Mouse (Mus musculus): Measurements from ENCODE around the gene Nisch. TPM values are rescaled to one million over a fixed set of nuclear protein-coding genes. Genes with fewer than 3 reads are reported as not detected.

Nisch gene
- polyA plus RNA-seq, 1 experiment, result 157 TPM

DNA sequence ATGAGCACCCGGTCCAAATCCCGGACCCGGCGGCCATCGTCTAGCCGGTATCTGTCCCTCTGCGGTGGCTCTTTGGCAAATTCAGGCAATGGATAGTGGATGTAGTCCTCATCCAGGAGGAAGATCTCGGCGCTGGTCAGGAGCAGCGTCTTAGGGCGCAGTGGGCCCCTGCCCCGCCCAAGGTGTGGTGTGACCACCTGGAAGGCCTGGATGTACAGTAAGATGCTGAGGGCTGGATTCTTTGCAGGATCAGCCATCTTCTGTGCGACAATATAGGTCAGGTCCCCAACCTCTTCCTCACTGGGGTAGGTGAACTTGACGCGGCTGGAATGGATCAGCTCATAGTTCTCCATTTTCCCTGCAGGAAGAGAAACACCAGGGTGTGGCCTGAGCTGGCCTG lies 44.9 kb downstream of the Nisch start:
- no peak overlapping the region for H3K4me3 ChIP-seq (ENCODE audit: low read depth, low read length)
- no peaks in the 10 kb centered on the region for H3K4me1 ChIP-seq (ENCODE audit: control insufficient read depth, insufficient read depth, insufficient read length, low read length)
- peaks cover 64% of the 10 kb centered on the region for H3K36me3 ChIP-seq (ENCODE audit: control insufficient read depth, insufficient read depth, low read length)
- H3K27ac ChIP-seq (ENCODE audit: insufficient read depth, low read depth, low read length), result no peak overlapping the region
- 97% methylated on average over 15 of the region's 15 CpGs for WGBS
- no peak for TF ChIP-seq POLR2A (IDR thresholded peaks at IDR 0.05; ENCODE audit: low read depth, low read length)
- TF ChIP-seq CTCF (IDR thresholded peaks at IDR 0.05; ENCODE audit: extremely low read depth, insufficient read length, insufficient replicate concordance, low read depth, low read length), result no peak
- H3K27me3 ChIP-seq (ENCODE audit: control insufficient read depth, insufficient read depth, low read length), result no peaks in the 10 kb centered on the region

- TF ChIP-seq CTCF (IDR thresholded peaks at IDR 0.05; ENCODE audit: extremely low read depth, insufficient read length, insufficient replicate concordance, low read depth, low read length) (no peak), POLR2A (IDR thresholded peaks at IDR 0.05; ENCODE audit: low read depth, low read length) (no peak)
- Histone ChIP-seq H3K4me3 (ENCODE audit: low read depth, low read length) (no peak overlapping the region), H3K36me3 (ENCODE audit: control insufficient read depth, insufficient read depth, low read length) (peaks cover 60% of the 10 kb centered on the region), H3K27me3 (ENCODE audit: control insufficient read depth, insufficient read depth, low read length) (no peaks in the 10 kb centered on the region), H3K27ac (ENCODE audit: insufficient read depth, low read depth, low read length) (no peak overlapping the region), H3K4me1 (ENCODE audit: control insufficient read depth, insufficient read depth, insufficient read length, low read length) (no peaks in the 10 kb centered on the region)
- 84% methylated on average over 11 of the region's 11 CpGs for WGBS
Measured at GRCm38 (mm10) chr14:31171386-31171785, 45.4 kb downstream of the Nisch start.

DNA sequence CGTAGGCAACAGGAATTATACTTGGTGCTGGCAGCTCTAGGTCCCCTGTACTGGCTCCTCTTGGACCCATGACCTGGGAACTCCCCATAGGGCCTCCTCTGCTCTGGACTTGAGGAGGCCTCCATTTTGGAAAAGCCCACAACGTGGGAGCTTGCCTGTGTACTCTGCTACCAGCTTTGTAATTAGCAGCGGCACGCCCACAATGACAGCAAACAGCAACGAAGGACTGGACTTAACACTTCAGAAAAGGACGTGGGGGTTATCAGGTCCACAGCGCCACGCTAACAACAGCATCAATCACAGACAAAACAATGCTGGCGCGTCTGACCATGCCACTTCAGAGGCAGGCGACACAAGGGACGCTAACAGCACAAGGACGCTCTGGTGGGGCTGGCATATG lies 45.8 kb downstream of the Nisch start:
- 84% methylated on average over 13 of the region's 13 CpGs for WGBS

DNA sequence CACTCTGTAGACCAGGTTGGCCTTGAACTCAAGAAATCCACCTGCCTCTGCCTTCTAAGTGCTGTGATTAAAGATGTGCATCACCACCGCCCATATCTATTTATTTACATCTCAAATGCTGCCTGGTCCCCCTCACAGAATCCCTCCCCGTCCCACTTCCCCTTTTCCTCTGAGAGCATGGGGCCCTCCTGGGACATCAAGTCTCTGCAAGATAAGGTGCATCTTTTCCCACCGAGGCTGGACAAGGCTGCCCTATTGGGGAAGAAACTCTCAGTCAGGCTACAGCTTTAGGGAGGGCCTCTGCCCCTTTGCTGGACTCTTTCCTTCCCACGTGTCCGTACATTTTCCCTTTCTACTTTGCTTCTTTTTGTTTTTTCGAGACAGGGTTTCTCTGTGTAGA lies 47.2 kb downstream of the Nisch start:
- Histone ChIP-seq H3K36me3 (ENCODE audit: control insufficient read depth, insufficient read depth, low read length) (peaks cover 41% of the 10 kb centered on the region), H3K27ac (ENCODE audit: insufficient read depth, low read depth, low read length) (no peak overlapping the region), H3K4me3 (ENCODE audit: low read depth, low read length) (no peak overlapping the region), H3K27me3 (ENCODE audit: control insufficient read depth, insufficient read depth, low read length) (no peaks in the 10 kb centered on the region), H3K4me1 (ENCODE audit: control insufficient read depth, insufficient read depth, insufficient read length, low read length) (no peaks in the 10 kb centered on the region)
- TF ChIP-seq CTCF (IDR thresholded peaks at IDR 0.05; ENCODE audit: extremely low read depth, insufficient read length, insufficient replicate concordance, low read depth, low read length), result no peak
- no peak for TF ChIP-seq POLR2A (IDR thresholded peaks at IDR 0.05; ENCODE audit: low read depth, low read length)
- 54% methylated on average over 6 of the region's 6 CpGs for WGBS

More for the DNA sequence above, 45.8 kb downstream of the Nisch start:
- H3K4me1 ChIP-seq (ENCODE audit: control insufficient read depth, insufficient read depth, insufficient read length, low read length), result no peaks in the 10 kb centered on the region
- TF ChIP-seq POLR2A (IDR thresholded peaks at IDR 0.05; ENCODE audit: low read depth, low read length) (no peak), CTCF (IDR thresholded peaks at IDR 0.05; ENCODE audit: extremely low read depth, insufficient read length, insufficient replicate concordance, low read depth, low read length) (no peak)
- no peak overlapping the region for H3K27ac ChIP-seq (ENCODE audit: insufficient read depth, low read depth, low read length)
- H3K36me3 ChIP-seq (ENCODE audit: control insufficient read depth, insufficient read depth, low read length), result peaks cover 56% of the 10 kb centered on the region
- H3K27me3 ChIP-seq (ENCODE audit: control insufficient read depth, insufficient read depth, low read length), result no peaks in the 10 kb centered on the region
- no peak overlapping the region for H3K4me3 ChIP-seq (ENCODE audit: low read depth, low read length)

DNA sequence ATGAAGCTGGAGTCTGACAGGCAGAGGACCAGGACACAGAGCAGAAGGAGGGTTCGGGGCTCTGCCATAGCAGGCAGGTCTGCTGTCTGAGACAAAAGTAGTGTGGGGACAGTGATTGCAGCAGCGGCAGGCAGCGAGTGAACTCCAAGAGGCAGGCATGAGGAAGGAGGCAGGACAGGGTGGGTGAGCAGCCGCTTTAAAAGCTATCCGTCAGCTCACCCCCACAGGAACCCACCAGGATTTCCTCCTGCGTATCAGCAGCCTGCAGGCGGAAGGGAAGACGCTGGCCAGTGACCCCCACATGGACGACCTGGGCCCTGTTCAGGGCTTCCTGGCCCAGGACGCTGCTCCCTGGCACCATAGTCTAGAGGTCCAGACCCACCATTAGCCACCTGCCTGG lies 48.3 kb downstream of the Nisch start, which contains the start of gene Stab1:
TSS of gene Stab1 (minus strand) at position 217 of the 400 bp plus-strand sequence.
- Histone ChIP-seq H3K4me1 (ENCODE audit: control insufficient read depth, insufficient read depth, insufficient read length, low read length) (no peaks in the 10 kb centered on the region), H3K4me3 (ENCODE audit: low read depth, low read length) (peak within 1 kb of the TSS; percentile 56), H3K36me3 (ENCODE audit: control insufficient read depth, insufficient read depth, low read length) (peaks cover 31% of the 10 kb centered on the region), H3K27me3 (ENCODE audit: control insufficient read depth, insufficient read depth, low read length) (no peaks in the 10 kb centered on the region), H3K27ac (ENCODE audit: insufficient read depth, low read depth, low read length) (peak within 1 kb of the TSS; percentile 31; the same call in 1 of the 2 replicates)
- 41% methylated on average over 10 of the region's 10 CpGs for WGBS
- TF ChIP-seq POLR2A (IDR thresholded peaks at IDR 0.05; ENCODE audit: low read depth, low read length), result no peak
- TF ChIP-seq CTCF (IDR thresholded peaks at IDR 0.05; ENCODE audit: extremely low read depth, insufficient read length, insufficient replicate concordance, low read depth, low read length), result no peak

DNA sequence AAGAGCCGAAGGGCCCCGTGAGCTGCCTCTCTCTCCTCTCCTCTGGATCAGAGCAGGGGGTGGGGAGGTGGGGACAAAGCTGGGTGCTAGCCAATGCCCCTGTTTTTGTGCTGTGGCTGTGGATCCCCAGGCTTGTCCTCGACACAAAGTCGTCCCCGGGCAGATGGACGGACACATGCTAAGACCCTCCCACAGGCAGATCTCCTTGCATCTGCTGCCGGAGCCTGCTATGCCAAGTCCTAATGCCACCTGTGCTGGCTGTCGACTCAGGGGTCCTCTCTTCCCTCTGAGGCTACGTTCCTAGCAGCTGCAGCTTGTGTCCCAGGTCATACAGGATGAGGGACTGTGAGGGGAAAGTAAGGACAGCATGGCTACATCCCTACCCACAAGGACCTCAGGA lies 49.9 kb downstream of the Nisch start:
- TF ChIP-seq CTCF (IDR thresholded peaks at IDR 0.05; ENCODE audit: extremely low read depth, insufficient read length, insufficient replicate concordance, low read depth, low read length) (no peak), POLR2A (IDR thresholded peaks at IDR 0.05; ENCODE audit: low read depth, low read length) (no peak)
- H3K27ac ChIP-seq (ENCODE audit: insufficient read depth, low read depth, low read length), result peak overlapping the region; percentile 15; the same call in 1 of the 2 replicates
- WGBS, result 62% methylated on average over 9 of the region's 9 CpGs
- peak overlapping the region; percentile 56 for H3K4me3 ChIP-seq (ENCODE audit: low read depth, low read length)
- no peaks in the 10 kb centered on the region for H3K4me1 ChIP-seq (ENCODE audit: control insufficient read depth, insufficient read depth, insufficient read length, low read length)
- H3K27me3 ChIP-seq (ENCODE audit: control insufficient read depth, insufficient read depth, low read length), result no peaks in the 10 kb centered on the region
- H3K36me3 ChIP-seq (ENCODE audit: control insufficient read depth, insufficient read depth, low read length), result peaks cover 15% of the 10 kb centered on the region

GRCm38 (mm10) chr14:31165991-31166630 lies 50.6 kb downstream of the Nisch start:
- peak overlapping the region; percentile 56 for H3K4me3 ChIP-seq (ENCODE audit: low read depth, low read length)
- H3K27ac ChIP-seq (ENCODE audit: insufficient read depth, low read depth, low read length), result peak overlapping the region; percentile 15; the same call in 1 of the 2 replicates
- H3K27me3 ChIP-seq (ENCODE audit: control insufficient read depth, insufficient read depth, low read length), result no peaks in the 10 kb centered on the region
- peaks cover 8% of the 10 kb centered on the region for H3K36me3 ChIP-seq (ENCODE audit: control insufficient read depth, insufficient read depth, low read length)
- TF ChIP-seq POLR2A (IDR thresholded peaks at IDR 0.05; ENCODE audit: low read depth, low read length) (no peak), CTCF (IDR thresholded peaks at IDR 0.05; ENCODE audit: extremely low read depth, insufficient read length, insufficient replicate concordance, low read depth, low read length) (no peak)
- 49% methylated on average over 10 of the region's 10 CpGs for WGBS
- H3K4me1 ChIP-seq (ENCODE audit: control insufficient read depth, insufficient read depth, insufficient read length, low read length), result peaks cover 2% of the 10 kb centered on the region; the same call in 1 of the 2 replicates
